Mouse (Mus musculus): Measurements from ENCODE around the gene Bsn. TPM values are rescaled to one million over a fixed set of nuclear protein-coding genes. Genes with fewer than 3 reads are reported as not detected.
"Not testable (repeated sequence)": the region's sequence is repeated elsewhere in the genome, so short reads cannot be mapped to it uniquely, and the experiment has no call there.

The Bsn gene
- polyA plus RNA-seq, 1 experiment from 2014 or later: 2.8 TPM

- Histone ChIP-seq H3K9me3 (no peaks in the 10 kb centered on the region), H3K4me3 (replicated peaks) (no peak overlapping the region), H3K36me3 (no peaks in the 10 kb centered on the region), H3K27ac (no peak overlapping the region), H3K9ac (no peak overlapping the region), H3K4me1 (no peaks in the 10 kb centered on the region), H3K4me2 (no peak overlapping the region), H3K27me3 (replicated peaks) (no peaks in the 10 kb centered on the region)
- ATAC-seq (ENCODE audit: insufficient read depth, low FRiP score, low read depth): no peak
- WGBS: 80% methylated on average over 2 of the region's 2 CpGs
Observed at GRCm38 (mm10) chr9:108143470-108143869, 46.7 kb downstream of the Bsn start.

DNA sequence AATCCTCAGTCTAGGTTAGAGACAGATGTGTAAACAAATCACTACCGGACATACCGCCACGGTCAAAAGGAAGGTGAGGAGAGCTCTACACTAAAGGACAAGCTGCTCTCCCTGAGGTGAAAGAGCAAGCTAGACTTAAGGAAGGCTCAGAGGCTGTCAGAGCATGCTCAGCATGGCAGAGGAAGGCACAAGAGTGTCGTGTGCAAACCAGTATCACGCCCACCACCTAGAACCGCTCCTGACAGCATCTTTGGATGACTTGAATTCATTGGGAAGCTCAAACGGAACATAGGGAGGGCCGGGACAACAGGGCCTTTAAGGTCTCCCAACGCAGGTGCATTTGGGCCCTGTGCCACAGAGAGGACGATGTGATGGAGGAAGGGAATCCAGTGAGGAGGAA is 48.8 kb downstream of the Bsn start:
- Histone ChIP-seq H3K9ac (no peak overlapping the region), H3K4me1 (peaks cover 7% of the 10 kb centered on the region; the same call in 1 of the 2 replicates), H3K27ac (no peak overlapping the region), H3K4me2 (no peak overlapping the region), H3K27me3 (replicated peaks) (no peaks in the 10 kb centered on the region), H3K9me3 (no peaks in the 10 kb centered on the region), H3K4me3 (replicated peaks) (no peak overlapping the region), H3K36me3 (no peaks in the 10 kb centered on the region)
- ATAC-seq (ENCODE audit: insufficient read depth, low FRiP score, low read depth): no peak
- 83% methylated on average over 10 of the region's 10 CpGs for WGBS

- H3K27me3 ChIP-seq (replicated peaks): no peaks in the 10 kb centered on the region
- no peaks in the 10 kb centered on the region for H3K36me3 ChIP-seq
- H3K4me3 ChIP-seq (replicated peaks): no peak overlapping the region
- no peak for ATAC-seq (ENCODE audit: insufficient read depth, low FRiP score, low read depth)
- no peak overlapping the region for H3K27ac ChIP-seq
- no peak overlapping the region for H3K4me2 ChIP-seq
- H3K4me1 ChIP-seq: peaks cover 7% of the 10 kb centered on the region; the same call in 1 of the 2 replicates
- no peaks in the 10 kb centered on the region for H3K9me3 ChIP-seq
- WGBS: 77% methylated on average over 7 of the region's 7 CpGs
- H3K9ac ChIP-seq: no peak overlapping the region
Observed at GRCm38 (mm10) chr9:108139963-108140695, 50.1 kb downstream of the Bsn start.

DNA sequence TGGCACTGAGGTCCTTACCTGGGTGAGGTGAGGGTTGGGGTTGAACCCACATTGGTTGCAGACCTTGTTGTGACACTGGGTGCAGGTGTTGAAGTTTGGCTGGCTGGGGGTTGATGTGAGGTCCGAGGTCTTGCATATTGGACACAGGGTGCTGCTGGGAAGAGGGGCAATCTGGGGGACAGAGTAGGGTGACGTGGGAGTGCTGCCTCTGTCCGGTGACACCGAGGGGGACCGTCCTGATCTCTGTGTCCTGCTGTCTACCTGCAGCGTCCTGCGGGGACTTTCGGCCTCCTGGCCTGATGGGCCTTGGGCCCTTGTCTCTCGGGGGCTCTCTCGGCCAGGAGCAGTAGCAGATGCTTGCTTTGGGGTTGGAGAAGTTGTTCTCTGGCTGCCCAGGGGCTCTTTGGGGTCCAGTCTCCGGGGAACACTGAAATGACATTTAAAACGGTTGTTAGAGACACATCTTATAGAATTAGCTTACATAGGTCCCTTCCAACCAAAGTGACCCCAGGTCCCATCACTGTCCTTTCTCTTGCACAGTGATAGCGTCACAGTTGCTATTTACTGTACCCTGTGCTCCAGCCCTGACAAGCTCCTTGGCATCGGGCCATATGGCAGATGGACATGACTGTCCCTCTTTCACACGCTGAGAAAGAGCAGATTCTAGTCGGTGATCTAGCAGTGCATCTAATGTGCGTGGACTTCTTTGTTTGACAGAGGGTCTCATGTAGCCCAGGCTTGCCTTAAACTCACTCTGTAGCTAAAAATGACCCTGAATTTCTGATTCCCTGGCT is 50.8 kb downstream of the Bsn start:
- Histone ChIP-seq H3K4me1 (peaks cover 7% of the 10 kb centered on the region; the same call in 1 of the 2 replicates), H3K36me3 (no peaks in the 10 kb centered on the region), H3K4me3 (replicated peaks) (no peak overlapping the region), H3K27ac (no peak overlapping the region), H3K9me3 (no peaks in the 10 kb centered on the region), H3K9ac (no peak overlapping the region), H3K4me2 (no peak overlapping the region), H3K27me3 (replicated peaks) (no peaks in the 10 kb centered on the region)
- ATAC-seq (ENCODE audit: insufficient read depth, low FRiP score, low read depth): no peak
- WGBS: 87% methylated on average over 17 of the region's 17 CpGs

DNA sequence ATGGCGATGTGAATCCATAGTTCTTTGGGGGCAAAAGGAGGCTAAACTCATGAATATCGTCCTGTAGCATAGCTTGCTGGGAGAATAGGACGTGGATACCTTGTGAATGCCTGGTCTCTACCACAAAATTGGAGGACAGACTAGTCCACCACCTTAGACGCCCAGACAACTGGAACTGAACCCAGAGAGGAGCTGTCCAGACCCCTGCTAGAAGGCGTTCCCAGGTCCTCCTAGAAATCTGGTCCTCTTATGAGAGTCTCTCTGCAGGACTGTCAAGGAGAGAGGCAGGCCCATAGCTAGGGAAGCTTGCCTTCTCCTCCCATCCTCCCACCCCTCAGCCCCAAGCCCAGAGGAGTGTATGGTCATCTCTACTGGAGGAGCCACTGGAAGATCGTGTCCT is 52.1 kb downstream of the Bsn start:
- Histone ChIP-seq H3K9ac (no peak overlapping the region), H3K36me3 (no peaks in the 10 kb centered on the region), H3K4me3 (replicated peaks) (no peak overlapping the region), H3K27me3 (replicated peaks) (no peaks in the 10 kb centered on the region), H3K9me3 (no peaks in the 10 kb centered on the region), H3K4me2 (no peak overlapping the region), H3K4me1 (peaks cover 7% of the 10 kb centered on the region; the same call in 1 of the 2 replicates), H3K27ac (no peak overlapping the region)
- no peak for ATAC-seq (ENCODE audit: insufficient read depth, low FRiP score, low read depth)
- 76% methylated on average over 6 of the region's 6 CpGs for WGBS

- Histone ChIP-seq H3K4me3 (replicated peaks) (no peak overlapping the region), H3K9ac (no peak overlapping the region), H3K27ac (0 out of 2 replicates have a peak overlapping the region, but pooled peaks have one; percentile 26), H3K9me3 (no peaks in the 10 kb centered on the region), H3K4me2 (no peak overlapping the region), H3K27me3 (replicated peaks) (no peaks in the 10 kb centered on the region), H3K4me1 (peaks cover 7% of the 10 kb centered on the region; the same call in 1 of the 2 replicates), H3K36me3 (no peaks in the 10 kb centered on the region)
- ATAC-seq (ENCODE audit: insufficient read depth, low FRiP score, low read depth): peak; percentile 45
- WGBS: 32% methylated on average over 17 of the region's 17 CpGs
Observed at GRCm38 (mm10) chr9:108137523-108137922, 52.7 kb downstream of the Bsn start.

DNA sequence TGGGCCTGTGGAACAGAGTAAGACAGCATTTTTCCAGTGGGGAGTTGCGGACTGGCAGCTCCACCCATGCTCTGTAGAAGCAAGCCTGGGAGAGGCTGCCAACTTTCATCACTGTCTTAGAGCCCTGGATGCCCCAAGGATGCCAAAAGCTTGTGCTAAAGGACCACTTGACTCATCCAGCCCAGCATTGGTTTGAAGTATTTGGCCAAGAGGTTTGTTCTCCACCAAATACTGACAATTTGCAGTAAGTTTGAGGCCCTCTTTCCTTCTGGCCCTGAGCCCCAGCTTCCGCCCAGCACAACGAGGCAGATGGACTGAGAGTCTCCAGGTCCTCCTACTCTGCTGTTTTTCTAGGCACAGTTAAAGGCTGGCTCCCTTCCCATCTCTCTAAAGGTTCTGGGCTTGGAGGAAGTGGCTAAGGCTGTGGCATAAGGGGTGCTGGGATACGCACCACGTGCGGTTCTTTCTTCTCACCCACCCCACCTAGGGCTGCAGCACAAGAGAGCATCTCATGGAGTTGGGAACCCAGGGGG is 53.2 kb downstream of the Bsn start:
- Histone ChIP-seq H3K4me2 (no peak overlapping the region), H3K9me3 (no peaks in the 10 kb centered on the region), H3K4me3 (replicated peaks) (no peak overlapping the region), H3K36me3 (no peaks in the 10 kb centered on the region), H3K4me1 (peaks cover 7% of the 10 kb centered on the region; the same call in 1 of the 2 replicates), H3K9ac (no peak overlapping the region), H3K27me3 (replicated peaks) (no peaks in the 10 kb centered on the region), H3K27ac (0 out of 2 replicates have a peak overlapping the region, but pooled peaks have one; percentile 26)
- ATAC-seq (ENCODE audit: insufficient read depth, low FRiP score, low read depth): no peak
- 72% methylated on average over 6 of the region's 6 CpGs for WGBS

- 36% methylated on average over 1 of the region's 1 CpGs for WGBS
Observed at GRCm38 (mm10) chr9:108136225-108136624, 54.0 kb downstream of the Bsn start.

DNA sequence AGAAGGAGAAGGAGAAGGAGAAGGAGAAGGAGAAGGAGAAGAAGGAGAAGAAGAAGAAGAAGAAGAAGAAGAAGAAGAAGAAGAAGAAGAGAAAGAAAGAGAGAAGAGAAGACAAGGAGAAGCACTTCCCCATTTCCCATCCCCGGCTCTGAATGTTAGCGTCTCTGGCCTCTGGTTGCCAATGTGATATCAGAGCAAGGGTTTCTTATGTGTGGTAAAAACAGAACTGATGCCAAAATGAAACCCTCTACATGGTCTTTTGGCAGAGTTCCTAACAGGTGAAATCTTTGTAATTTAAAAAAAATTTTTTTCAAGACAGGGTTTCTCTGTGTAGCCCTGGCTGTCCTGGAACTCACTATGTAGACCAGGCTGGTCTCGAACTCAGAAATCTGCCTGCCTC is 54.5 kb downstream of the Bsn start:
- not testable (repeated sequence) for H3K4me3 ChIP-seq (replicated peaks); H3K27ac ChIP-seq; H3K36me3 ChIP-seq; H3K9ac ChIP-seq; H3K27me3 ChIP-seq (replicated peaks); H3K4me1 ChIP-seq; H3K9me3 ChIP-seq; ATAC-seq (ENCODE audit: insufficient read depth, low FRiP score, low read depth); H3K4me2 ChIP-seq
- WGBS: 89% methylated on average over 3 of the region's 3 CpGs

More at GRCm38 (mm10) chr9:108136225-108136624, 54.0 kb downstream of the Bsn start:
- Histone ChIP-seq H3K36me3 (no peaks in the 10 kb centered on the region), H3K9me3 (no peaks in the 10 kb centered on the region), H3K4me2 (no peak overlapping the region), H3K4me1 (peaks cover 7% of the 10 kb centered on the region; the same call in 1 of the 2 replicates), H3K4me3 (replicated peaks) (no peak overlapping the region), H3K27ac (no peak overlapping the region), H3K27me3 (replicated peaks) (no peaks in the 10 kb centered on the region), H3K9ac (no peak overlapping the region)
- no peak for ATAC-seq (ENCODE audit: insufficient read depth, low FRiP score, low read depth)

GRCm38 (mm10) chr9:108133478-108133877 is 56.7 kb downstream of the Bsn start:
- no peak for ATAC-seq (ENCODE audit: insufficient read depth, low FRiP score, low read depth)
- 54% methylated on average over 1 of the region's 1 CpGs for WGBS
- no peak overlapping the region for H3K27ac ChIP-seq
- H3K9ac ChIP-seq: no peak overlapping the region
- H3K36me3 ChIP-seq: no peaks in the 10 kb centered on the region
- H3K4me1 ChIP-seq: peaks cover 7% of the 10 kb centered on the region; the same call in 1 of the 2 replicates
- H3K4me2 ChIP-seq: no peak overlapping the region
- H3K27me3 ChIP-seq (replicated peaks): no peaks in the 10 kb centered on the region
- H3K4me3 ChIP-seq (replicated peaks): no peak overlapping the region
- H3K9me3 ChIP-seq: no peaks in the 10 kb centered on the region

DNA sequence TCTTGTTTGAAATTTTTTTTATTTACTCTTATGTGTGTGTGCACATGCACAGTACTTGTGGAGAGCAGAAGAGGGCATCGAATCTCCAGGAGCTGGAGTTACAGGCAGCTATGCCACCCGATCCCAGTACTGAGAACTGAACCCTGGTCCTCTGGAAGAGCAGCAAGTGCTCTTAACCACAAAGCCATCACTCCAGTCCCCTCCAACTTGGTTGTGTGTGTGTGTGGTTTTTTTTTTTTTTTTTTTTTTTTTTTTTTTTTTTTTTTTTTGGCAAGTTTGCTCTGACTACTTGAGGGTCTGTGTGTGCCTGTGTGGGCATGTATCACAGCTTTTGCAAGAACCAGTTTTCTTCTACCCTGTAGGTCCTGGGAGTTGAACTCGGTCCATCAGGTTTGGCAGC is 57.8 kb downstream of the Bsn start:
- Histone ChIP-seq H3K27me3 (replicated peaks) (no peaks in the 10 kb centered on the region), H3K9me3 (no peaks in the 10 kb centered on the region)

DNA sequence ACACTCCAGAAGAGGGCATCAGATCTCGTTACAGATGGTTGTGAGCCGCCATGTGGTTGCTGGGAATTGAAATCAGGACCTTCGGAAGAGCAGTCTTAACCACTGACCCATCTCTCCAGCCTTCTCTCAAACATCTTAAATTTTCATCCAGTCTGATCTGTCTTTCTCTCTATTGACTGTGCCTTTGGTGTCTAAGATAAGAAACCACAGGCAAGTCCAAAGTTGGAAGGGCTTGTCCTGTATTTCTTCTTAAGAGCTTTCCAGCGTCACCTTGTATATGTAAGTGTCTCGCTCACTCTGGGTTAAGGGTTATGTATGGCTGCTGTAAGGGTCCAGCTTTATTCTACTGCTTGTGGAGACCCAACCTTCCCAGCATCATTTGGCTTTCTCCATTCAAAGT is 58.7 kb downstream of the Bsn start:
- ATAC-seq (ENCODE audit: insufficient read depth, low FRiP score, low read depth): no peak
- no peak overlapping the region for H3K4me3 ChIP-seq (replicated peaks)
- no peaks in the 10 kb centered on the region for H3K27me3 ChIP-seq (replicated peaks)
- H3K4me1 ChIP-seq: no peaks in the 10 kb centered on the region
- H3K36me3 ChIP-seq: no peaks in the 10 kb centered on the region
- no peak overlapping the region for H3K9ac ChIP-seq
- no peak overlapping the region for H3K27ac ChIP-seq
- H3K4me2 ChIP-seq: no peak overlapping the region
- WGBS: 79% methylated on average over 5 of the region's 5 CpGs
- H3K9me3 ChIP-seq: no peaks in the 10 kb centered on the region

More for the DNA sequence above, 57.8 kb downstream of the Bsn start:
- H3K4me3 ChIP-seq (replicated peaks): no peak overlapping the region
- H3K4me2 ChIP-seq: no peak overlapping the region
- WGBS: 89% methylated on average over 3 of the region's 3 CpGs
- H3K9ac ChIP-seq: no peak overlapping the region
- H3K4me1 ChIP-seq: 0 out of 2 replicates have a peak, but pooled peaks cover 2% of the 10 kb centered on the region
- no peak for ATAC-seq (ENCODE audit: insufficient read depth, low FRiP score, low read depth)
- H3K36me3 ChIP-seq: no peaks in the 10 kb centered on the region
- no peak overlapping the region for H3K27ac ChIP-seq
